Mouse (Mus musculus): ENCODE results near the gene Dad1. TPM values are rescaled to one million over a fixed set of nuclear protein-coding genes. Genes with fewer than 3 reads are reported as not detected.

Dad1 gene
- polyA plus RNA-seq, 1 experiment, result 573 TPM

GRCm38 (mm10) chr14:54228501-54228900, 25.4 kb downstream of the Dad1 start:
- no peak for DNase-seq
- TF ChIP-seq CTCF (IDR thresholded peaks at IDR 0.05; ENCODE audit: insufficient read depth, low read length) (no peak), POLR2A (IDR thresholded peaks at IDR 0.05; ENCODE audit: borderline replicate concordance, extremely low read depth, low read depth, low read length) (no peak)
- H3K4me1 ChIP-seq (ENCODE audit: control insufficient read depth, insufficient read depth, low read length), result peaks cover 13% of the 10 kb centered on the region
- WGBS, result 58% methylated on average over 7 of the region's 7 CpGs
- H3K4me3 ChIP-seq (replicated peaks; ENCODE audit: extremely low read depth, low read depth, low read length), result no peak overlapping the region

- peak; percentile 81 for DNase-seq
- peak overlapping the region; percentile 48 for H3K4me3 ChIP-seq (replicated peaks; ENCODE audit: extremely low read depth, low read depth, low read length)
- TF ChIP-seq CTCF (IDR thresholded peaks at IDR 0.05; ENCODE audit: insufficient read depth, low read length) (peak; percentile 73), POLR2A (IDR thresholded peaks at IDR 0.05; ENCODE audit: borderline replicate concordance, extremely low read depth, low read depth, low read length) (no peak)
- H3K4me1 ChIP-seq (ENCODE audit: control insufficient read depth, insufficient read depth, low read length), result peaks cover 12% of the 10 kb centered on the region
- WGBS, result under 1% methylated on average over 10 of the region's 10 CpGs
These were observed 25.9 kb downstream of the Dad1 start for GRCm38 (mm10) chr14:54227911-54228451.

GRCm38 (mm10) chr14:54226911-54227811, 26.7 kb downstream of the Dad1 start:
- WGBS, result 6% methylated on average over 16 of the region's 16 CpGs
- DNase-seq, result peak; percentile 66
- H3K4me1 ChIP-seq (ENCODE audit: control insufficient read depth, insufficient read depth, low read length), result peaks cover 9% of the 10 kb centered on the region
- H3K4me3 ChIP-seq (replicated peaks; ENCODE audit: extremely low read depth, low read depth, low read length), result peak overlapping the region; percentile 39
- TF ChIP-seq CTCF (IDR thresholded peaks at IDR 0.05; ENCODE audit: insufficient read depth, low read length), result no peak
- no peak for TF ChIP-seq POLR2A (IDR thresholded peaks at IDR 0.05; ENCODE audit: borderline replicate concordance, extremely low read depth, low read depth, low read length)

DNA sequence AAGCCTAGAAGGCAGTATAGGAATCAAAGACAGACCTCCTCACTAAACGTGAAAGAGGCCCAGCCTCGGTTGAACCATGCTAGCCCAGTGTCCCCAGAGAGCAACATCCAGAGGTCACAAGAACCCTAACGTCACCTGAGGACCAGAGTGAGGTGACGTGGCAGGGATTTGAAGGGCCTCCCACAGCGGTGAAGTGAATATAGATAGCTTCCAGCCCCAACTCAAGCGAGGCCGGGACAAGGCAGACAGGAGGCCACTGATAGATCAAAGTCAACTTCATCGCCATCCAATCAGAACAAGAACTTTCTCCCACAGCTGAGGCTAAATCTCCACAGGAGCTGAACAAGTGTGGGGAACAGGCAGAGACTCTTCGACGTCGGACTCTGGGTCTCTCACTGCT, 28.2 kb downstream of the Dad1 start:
- Histone ChIP-seq H3K4me3 (replicated peaks; ENCODE audit: extremely low read depth, low read depth, low read length) (no peak overlapping the region), H3K4me1 (ENCODE audit: control insufficient read depth, insufficient read depth, low read length) (peaks cover 7% of the 10 kb centered on the region)
- DNase-seq, result no peak
- no peak for TF ChIP-seq POLR2A (IDR thresholded peaks at IDR 0.05; ENCODE audit: borderline replicate concordance, extremely low read depth, low read depth, low read length)
- no peak for TF ChIP-seq CTCF (IDR thresholded peaks at IDR 0.05; ENCODE audit: insufficient read depth, low read length)
- WGBS, result 84% methylated on average over 11 of the region's 11 CpGs

- no peak overlapping the region for H3K4me3 ChIP-seq (replicated peaks; ENCODE audit: extremely low read depth, low read depth, low read length)
- H3K4me1 ChIP-seq (ENCODE audit: control insufficient read depth, insufficient read depth, low read length), result peaks cover 7% of the 10 kb centered on the region
- no peak for DNase-seq
- TF ChIP-seq CTCF (IDR thresholded peaks at IDR 0.05; ENCODE audit: insufficient read depth, low read length), result no peak
- no peak for TF ChIP-seq POLR2A (IDR thresholded peaks at IDR 0.05; ENCODE audit: borderline replicate concordance, extremely low read depth, low read depth, low read length)
- 56% methylated on average over 16 of the region's 16 CpGs for WGBS
These were observed 29.1 kb downstream of the Dad1 start for GRCm38 (mm10) chr14:54224484-54225467.

GRCm38 (mm10) chr14:54224064-54224417, 29.9 kb downstream of the Dad1 start:
- H3K4me3 ChIP-seq (replicated peaks; ENCODE audit: extremely low read depth, low read depth, low read length), result no peak overlapping the region
- TF ChIP-seq CTCF (IDR thresholded peaks at IDR 0.05; ENCODE audit: insufficient read depth, low read length) (no peak), POLR2A (IDR thresholded peaks at IDR 0.05; ENCODE audit: borderline replicate concordance, extremely low read depth, low read depth, low read length) (no peak)
- no peak for DNase-seq
- H3K4me1 ChIP-seq (ENCODE audit: control insufficient read depth, insufficient read depth, low read length), result peaks cover 7% of the 10 kb centered on the region
- 74% methylated on average over 5 of the region's 5 CpGs for WGBS

GRCm38 (mm10) chr14:54223315-54224063, 30.4 kb downstream of the Dad1 start:
- no peak overlapping the region for H3K4me3 ChIP-seq (replicated peaks; ENCODE audit: extremely low read depth, low read depth, low read length)
- no peak for TF ChIP-seq POLR2A (IDR thresholded peaks at IDR 0.05; ENCODE audit: borderline replicate concordance, extremely low read depth, low read depth, low read length)
- no peak for TF ChIP-seq CTCF (IDR thresholded peaks at IDR 0.05; ENCODE audit: insufficient read depth, low read length)
- H3K4me1 ChIP-seq (ENCODE audit: control insufficient read depth, insufficient read depth, low read length), result peaks cover 7% of the 10 kb centered on the region
- no peak for DNase-seq
- 63% methylated on average over 13 of the region's 13 CpGs for WGBS

- WGBS, result 68% methylated on average over 8 of the region's 8 CpGs
- Histone ChIP-seq H3K4me1 (ENCODE audit: control insufficient read depth, insufficient read depth, low read length) (peaks cover 2% of the 10 kb centered on the region), H3K4me3 (replicated peaks; ENCODE audit: extremely low read depth, low read depth, low read length) (no peak overlapping the region)
- DNase-seq, result no peak
- TF ChIP-seq POLR2A (IDR thresholded peaks at IDR 0.05; ENCODE audit: borderline replicate concordance, extremely low read depth, low read depth, low read length) (no peak), CTCF (IDR thresholded peaks at IDR 0.05; ENCODE audit: insufficient read depth, low read length) (no peak)
These were observed 31.6 kb downstream of the Dad1 start for GRCm38 (mm10) chr14:54222289-54222727.

Measured in lung, adult 2 months (tissue).